Mouse (Mus musculus): Measurements from ENCODE around the gene Aig1.
"Not testable (repeated sequence)": the region's sequence is repeated elsewhere in the genome, so short reads cannot be mapped to it uniquely, and the experiment has no call there.

Gene Aig1

GRCm38 (mm10) chr10:13868371-13869321 is at the start of gene Aig1:
Gene Aig1 (minus strand): TSS chr10:13868980.
- no peak for DNase-seq (ENCODE audit: low read depth, low spot score)

- DNase-seq (ENCODE audit: low read depth, low spot score) = peak; percentile 5
These were observed 48.0 kb upstream of the Aig1 start for GRCm38 (mm10) chr10:13916645-13917342.

DNA sequence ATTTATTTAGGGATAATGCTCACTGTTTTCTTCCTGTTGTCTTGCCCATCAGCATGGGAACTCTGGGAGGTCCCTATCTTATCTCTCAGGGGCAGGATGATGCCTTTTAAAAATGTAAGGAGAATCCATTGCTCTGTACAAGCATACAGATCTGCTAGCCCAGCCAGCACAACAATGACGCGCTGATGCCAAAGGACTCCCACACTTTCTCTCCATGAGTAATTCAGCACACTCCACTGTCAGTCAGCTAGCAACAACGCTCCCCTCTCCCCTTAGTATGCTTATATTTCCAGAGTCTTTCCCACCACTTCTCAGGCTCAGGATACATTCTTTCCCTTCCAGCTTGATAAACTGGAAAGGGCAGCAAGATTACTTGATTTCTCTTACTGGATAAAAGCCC is 46.4 kb upstream of the Aig1 start:
- DNase-seq (ENCODE audit: low read depth, low spot score) = no peak

DNA sequence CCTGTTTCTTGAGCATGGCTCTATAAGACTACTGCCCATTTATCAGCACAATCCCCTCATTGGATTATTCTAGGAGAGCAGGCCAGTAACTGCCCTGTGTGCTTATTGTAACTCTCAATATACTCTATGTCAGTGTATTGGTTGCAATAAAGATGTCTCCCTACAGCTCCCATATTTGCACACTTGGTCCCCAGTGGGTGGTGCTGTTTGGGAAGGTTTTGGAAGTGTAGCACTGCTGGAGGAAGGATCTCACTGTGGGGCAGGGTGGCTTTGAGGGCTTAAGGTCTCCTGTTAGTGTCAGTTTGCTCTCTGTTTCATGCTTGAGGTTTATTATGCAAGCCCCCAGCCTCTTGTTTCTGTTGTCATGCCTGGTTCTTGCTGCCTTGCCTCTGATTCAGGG is 44.9 kb upstream of the Aig1 start:
- DNase-seq (ENCODE audit: low read depth, low spot score) = no peak

GRCm38 (mm10) chr10:13906261-13906741 is 37.5 kb upstream of the Aig1 start:
- DNase-seq (ENCODE audit: low read depth, low spot score) = no peak

GRCm38 (mm10) chr10:13905618-13906017 is 36.8 kb upstream of the Aig1 start:
- DNase-seq (ENCODE audit: low read depth, low spot score) = no peak

DNA sequence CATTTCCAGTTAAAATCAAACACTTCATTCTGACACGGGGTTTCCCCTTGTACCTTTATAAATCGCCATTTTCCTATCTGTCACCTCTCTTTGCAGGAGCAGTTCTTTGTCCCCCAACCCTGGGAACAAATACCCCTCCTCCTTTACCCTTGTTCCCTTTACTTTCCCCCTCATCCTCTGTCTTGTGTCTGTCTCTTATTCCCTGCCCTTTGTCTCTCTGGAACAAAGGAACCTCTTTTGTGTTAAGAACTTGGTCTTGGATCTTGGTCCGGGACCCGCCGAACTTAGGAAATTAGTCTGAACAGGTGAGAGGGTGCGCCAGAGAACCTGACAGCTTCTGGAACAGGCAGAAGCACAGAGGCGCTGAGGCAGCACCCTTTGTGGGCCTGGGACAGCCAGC is 24.0 kb upstream of the Aig1 start:
- DNase-seq (ENCODE audit: low read depth, low spot score) = not testable (repeated sequence)

DNA sequence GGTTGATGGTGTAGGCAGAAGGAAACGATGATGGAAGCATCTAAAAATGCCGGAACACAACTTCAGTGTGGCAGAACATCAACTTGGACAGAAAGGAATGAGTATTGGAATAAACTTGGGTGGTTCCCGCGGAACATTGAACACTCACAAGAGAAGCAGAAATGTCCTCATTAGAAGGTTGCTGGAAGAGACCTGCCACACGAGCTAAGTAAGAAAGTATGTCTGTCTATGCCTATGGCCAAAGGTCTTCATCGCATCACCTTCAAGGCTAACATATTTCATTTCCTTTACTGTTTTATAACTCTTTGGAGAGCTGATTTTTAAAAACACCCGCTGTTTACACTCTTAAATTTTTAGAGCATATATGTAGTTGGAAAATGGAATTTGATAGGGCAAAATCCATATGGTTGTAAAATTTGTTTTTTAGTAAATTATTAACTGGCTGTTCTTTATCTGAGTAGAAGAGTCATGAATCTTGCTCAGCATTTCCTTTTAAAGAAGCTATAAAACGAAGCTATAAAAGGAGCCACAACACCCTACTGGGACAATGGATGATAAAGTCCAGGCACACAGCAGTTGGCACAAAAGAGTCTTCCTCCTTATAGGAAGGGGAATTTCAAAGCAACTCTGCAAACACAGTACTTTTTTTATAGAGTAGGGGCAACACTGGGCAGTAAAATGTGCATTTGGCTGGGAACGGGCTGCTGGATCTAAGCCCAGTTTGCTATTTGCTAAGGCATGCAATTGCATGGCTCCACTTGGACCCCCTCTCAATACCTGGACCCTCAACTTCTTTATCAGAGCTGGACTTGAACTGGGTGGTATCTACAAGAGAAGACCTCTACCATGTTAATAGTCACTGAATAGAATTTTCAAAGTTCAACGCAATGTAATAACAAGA is 14.4 kb upstream of the Aig1 start:
- DNase-seq (ENCODE audit: low read depth, low spot score) = no peak

- no peak for DNase-seq (ENCODE audit: low read depth, low spot score)
These were observed 13.7 kb upstream of the Aig1 start for GRCm38 (mm10) chr10:13882490-13882889.

- no peak for DNase-seq (ENCODE audit: low read depth, low spot score)
These were observed 9.9 kb upstream of the Aig1 start for GRCm38 (mm10) chr10:13878696-13879095.

DNA sequence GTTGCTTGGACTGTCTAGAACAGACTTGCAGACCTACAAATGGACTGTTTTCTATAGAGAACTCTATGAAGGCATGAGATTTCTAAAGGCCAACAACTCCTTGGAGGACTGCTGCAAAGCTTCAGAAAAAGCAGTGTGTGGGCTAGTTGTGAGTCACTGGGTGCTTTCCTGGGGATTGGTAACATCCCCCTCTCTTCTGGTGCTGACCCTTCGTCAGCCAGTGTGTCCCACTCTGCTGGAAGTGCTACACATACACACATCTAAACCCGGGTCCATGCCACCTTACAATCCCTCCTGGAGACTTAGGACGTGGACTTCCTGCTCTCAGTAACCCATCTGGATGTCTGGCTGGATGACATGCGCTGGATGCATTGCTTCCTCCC is 6.2 kb upstream of the Aig1 start:
- no peak for DNase-seq (ENCODE audit: low read depth, low spot score)

DNA sequence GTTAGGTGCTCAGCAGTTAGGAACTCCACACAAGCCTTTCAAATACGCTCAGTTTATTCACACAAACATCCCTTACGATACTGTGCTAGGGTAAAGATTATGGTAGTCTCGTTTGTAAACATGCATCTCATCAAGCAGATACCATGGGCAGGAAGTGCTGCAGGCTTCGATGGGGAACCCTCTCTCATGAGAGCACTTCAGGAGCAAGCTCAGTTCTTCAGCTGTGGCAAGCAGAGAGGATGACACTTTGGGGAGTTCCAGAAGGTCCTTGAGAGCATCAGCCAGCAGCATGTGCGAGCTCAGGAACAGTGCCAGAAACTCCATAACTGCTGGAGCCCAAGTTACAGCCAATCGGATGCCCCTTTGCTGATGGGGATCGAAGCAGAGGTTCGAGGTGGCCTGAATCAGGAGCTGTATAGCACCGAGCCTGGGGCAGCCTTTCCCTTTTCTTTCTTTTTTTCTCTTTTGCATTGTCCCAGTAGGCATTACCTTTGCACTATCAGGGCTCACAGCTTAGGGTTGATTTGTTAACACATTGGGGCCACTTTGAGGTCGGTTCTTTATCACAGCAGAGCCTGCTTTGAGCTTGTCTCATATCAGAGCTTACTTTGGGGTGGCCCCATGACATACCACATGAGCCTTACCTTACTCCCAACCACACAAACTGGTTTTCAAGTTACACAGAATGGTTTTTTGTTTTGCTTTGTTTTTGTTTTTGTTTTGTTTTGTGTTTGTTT is 5.7 kb upstream of the Aig1 start:
- no peak for DNase-seq (ENCODE audit: low read depth, low spot score)

GRCm38 (mm10) chr10:13870531-13870930 is 1.8 kb upstream of the Aig1 start:
- DNase-seq (ENCODE audit: low read depth, low spot score) = no peak

GRCm38 (mm10) chr10:13869322-13870035 is 699 bp upstream of the Aig1 start:
- no peak for DNase-seq (ENCODE audit: low read depth, low spot score)

DNA sequence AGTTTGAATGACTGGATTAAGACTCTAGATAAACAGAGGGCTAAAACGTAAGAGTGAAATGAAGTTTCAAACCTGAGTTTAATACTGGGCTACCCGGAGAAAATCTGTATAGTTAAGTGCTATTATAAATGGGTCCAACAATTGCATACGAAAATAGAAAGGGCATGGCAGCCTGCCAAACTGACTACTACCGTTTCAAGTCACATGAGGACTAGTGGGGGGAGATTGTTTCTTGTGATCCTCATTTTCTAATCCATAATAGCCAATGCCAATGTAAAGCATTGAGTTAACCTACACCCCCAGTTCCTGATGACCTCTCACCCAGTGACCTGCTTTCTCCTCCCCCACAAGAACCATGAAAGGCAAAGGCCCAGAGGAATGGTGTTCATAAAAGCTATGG is 2.4 kb downstream of the Aig1 start:
- DNase-seq (ENCODE audit: low read depth, low spot score) = no peak

DNA sequence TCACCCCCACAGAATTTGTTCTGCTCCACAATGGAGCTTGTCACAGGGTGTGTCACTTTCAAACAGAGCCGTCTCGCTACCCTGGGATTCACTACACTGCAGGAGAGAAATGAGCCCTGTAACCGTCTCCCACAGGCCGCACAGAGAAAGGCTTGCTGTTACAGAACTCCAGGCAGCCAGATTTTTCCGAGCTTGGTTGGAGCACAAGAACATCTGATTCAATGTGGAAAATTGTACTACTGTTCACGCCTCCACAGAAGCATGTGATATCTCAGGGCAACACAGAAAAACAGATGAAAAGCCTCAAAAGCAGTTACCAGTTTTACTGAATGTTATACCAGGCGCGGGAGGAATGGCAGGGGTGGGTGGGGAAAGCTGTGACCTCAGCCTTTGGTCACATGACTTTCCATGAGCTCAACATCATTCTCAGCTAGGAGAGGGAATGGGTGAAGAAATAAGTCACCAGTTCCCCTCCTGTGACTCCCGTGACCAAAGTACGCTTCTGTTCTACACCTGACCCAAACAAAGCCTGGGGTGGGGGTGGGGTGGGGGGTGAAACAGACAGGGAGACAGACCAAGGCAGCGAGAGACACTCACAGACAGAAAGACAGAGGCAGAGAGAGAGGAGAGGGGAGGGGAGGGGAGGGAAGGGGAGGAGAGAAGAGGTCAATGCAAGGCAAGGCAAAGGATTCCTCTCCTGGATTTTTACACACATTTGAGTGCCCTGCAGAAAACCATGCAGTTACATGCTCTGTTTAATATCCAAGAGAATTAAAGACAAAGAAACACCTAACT is 7.5 kb downstream of the Aig1 start:
- no peak for DNase-seq (ENCODE audit: low read depth, low spot score)

- DNase-seq (ENCODE audit: low read depth, low spot score) = no peak
These were observed 12.3 kb downstream of the Aig1 start for GRCm38 (mm10) chr10:13856438-13856837.

GRCm38 (mm10) chr10:13855969-13856368 is 12.8 kb downstream of the Aig1 start:
- DNase-seq (ENCODE audit: low read depth, low spot score) = no peak

DNA sequence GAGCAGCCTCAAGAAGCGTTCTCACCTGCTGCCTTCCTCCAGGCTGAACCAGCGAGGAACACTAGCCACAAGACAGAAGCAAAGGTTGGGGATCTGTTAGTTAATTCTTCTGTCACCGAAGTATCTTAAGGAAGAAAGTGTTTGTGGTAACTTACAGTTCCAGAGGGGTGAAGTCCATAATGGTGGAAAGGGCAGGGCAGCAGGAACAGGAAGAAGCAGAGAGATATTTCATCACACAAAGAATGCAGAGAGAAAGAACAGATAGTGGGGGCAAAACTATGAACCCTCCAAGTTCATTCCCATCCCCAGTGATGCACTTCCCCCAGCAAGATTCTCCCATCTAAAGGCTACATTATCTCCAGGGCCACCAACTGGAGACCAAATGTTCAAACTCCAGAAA is 13.7 kb downstream of the Aig1 start:
- DNase-seq (ENCODE audit: low read depth, low spot score) = no peak

DNA sequence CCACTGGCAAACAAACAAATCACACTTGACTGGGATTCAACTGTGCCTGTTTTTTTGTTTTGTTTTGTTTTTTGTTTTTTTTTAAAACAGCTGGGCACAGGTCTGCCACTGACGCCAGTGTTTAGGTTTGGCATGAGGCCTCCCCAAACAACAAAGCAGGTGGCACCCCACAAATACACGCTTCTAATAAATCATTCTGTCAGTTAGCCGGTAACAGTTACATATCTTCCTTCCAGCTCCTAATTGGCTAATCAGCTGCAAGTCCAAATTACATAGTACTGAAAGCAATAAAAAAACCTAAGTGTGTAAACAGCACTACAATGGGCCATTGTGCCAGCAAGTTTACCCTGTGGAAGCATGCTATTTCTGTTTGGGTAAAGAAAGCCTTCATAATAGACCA is 18.7 kb downstream of the Aig1 start:
- DNase-seq (ENCODE audit: low read depth, low spot score) = peak; percentile 34

Measured in forelimb bud, embryonic 11.5 days (tissue).